Mouse (Mus musculus): ENCODE measurements at regions not wholly inside any gene's neighbourhood (a gene's known extent, or its start where the extent isn't known, plus 50 kb on each side); places are given as distances from the start of the nearest gene placed in this dataset.

DNA sequence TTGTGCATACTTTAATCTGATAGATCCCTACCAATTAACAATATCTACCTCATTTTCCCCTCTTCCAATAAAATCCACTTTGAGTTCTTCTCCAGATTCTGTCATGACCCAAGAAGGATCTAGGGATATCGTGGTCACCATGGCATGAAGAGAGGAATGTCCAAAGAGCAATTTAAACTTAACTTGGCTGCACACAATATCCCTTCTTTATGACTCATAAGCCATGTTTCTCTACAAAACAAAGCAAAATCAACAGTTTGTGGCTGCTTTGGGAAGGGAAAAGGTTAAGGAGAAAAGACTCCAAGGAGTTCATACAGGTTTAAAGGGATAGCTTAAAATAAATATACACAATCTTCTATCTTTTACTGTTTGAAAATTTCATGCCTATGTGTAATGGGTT lies 571.8 kb upstream of the Zeb2 start:
- no peak overlapping the region for H3K27ac ChIP-seq (ENCODE audit: insufficient read depth, low read length)
- no peaks in the 10 kb centered on the region for H3K36me3 ChIP-seq (ENCODE audit: control insufficient read depth, insufficient read depth, low read length, poor library complexity, severe bottlenecking)

DNA sequence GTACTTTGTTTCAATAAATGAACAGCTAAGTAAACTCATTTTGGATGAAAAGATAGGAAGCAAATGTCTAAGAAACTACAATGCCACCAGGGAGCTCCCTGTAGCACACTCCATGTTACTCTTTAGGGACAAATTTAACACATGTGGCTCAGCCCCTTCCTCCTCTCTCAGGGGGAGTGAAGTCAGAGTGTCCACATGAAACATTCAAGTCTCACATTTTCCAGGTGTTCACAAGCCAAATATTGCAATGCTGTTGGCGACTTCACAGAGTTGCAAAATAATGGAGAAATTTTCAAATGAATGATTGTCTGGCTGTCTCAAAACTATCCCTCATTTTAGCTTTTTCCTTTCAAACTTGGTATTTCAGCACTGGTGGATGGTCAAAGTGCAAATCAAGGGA lies 564.1 kb upstream of the Zeb2 start:
- TF ChIP-seq POLR2A (IDR thresholded peaks at IDR 0.05; ENCODE audit: insufficient read depth, low read length): no peak
- Histone ChIP-seq H3K9me3 (replicated peaks; ENCODE audit: control insufficient read depth, insufficient read depth, low read length, poor library complexity, severe bottlenecking) (no peaks in the 10 kb centered on the region), H3K9ac (ENCODE audit: low read depth, poor library complexity, severe bottlenecking) (no peak overlapping the region), H3K36me3 (ENCODE audit: control insufficient read depth, insufficient read depth, low read length, poor library complexity, severe bottlenecking) (no peaks in the 10 kb centered on the region), H3K4me1 (ENCODE audit: control insufficient read depth, insufficient read depth, low read length) (no peaks in the 10 kb centered on the region), H3K27me3 (ENCODE audit: control insufficient read depth, insufficient read depth, low read length, poor library complexity, severe bottlenecking) (no peaks in the 10 kb centered on the region), H3K27ac (ENCODE audit: insufficient read depth, low read length) (no peak overlapping the region), H3K4me3 (ENCODE audit: low read depth, low read length) (no peak overlapping the region)

More for the DNA sequence above, 571.8 kb upstream of the Zeb2 start:
- no peaks in the 10 kb centered on the region for H3K9me3 ChIP-seq (replicated peaks; ENCODE audit: control insufficient read depth, insufficient read depth, low read length, poor library complexity, severe bottlenecking)
- no peak for TF ChIP-seq POLR2A (IDR thresholded peaks at IDR 0.05; ENCODE audit: insufficient read depth, low read length)
- no peak for TF ChIP-seq EP300 (IDR thresholded peaks at IDR 0.05; ENCODE audit: insufficient read depth, low read depth, low read length)
- no peak for TF ChIP-seq CTCF (IDR thresholded peaks at IDR 0.05; ENCODE audit: low read depth, low read length)
- H3K4me1 ChIP-seq (ENCODE audit: control insufficient read depth, insufficient read depth, low read length): no peaks in the 10 kb centered on the region
- H3K9ac ChIP-seq (ENCODE audit: low read depth, poor library complexity, severe bottlenecking): no peak overlapping the region
- no peak overlapping the region for H3K4me3 ChIP-seq (ENCODE audit: low read depth, low read length)
- no peaks in the 10 kb centered on the region; the same call in 1 of the 2 replicates for H3K27me3 ChIP-seq (ENCODE audit: control insufficient read depth, insufficient read depth, low read length, poor library complexity, severe bottlenecking)

DNA sequence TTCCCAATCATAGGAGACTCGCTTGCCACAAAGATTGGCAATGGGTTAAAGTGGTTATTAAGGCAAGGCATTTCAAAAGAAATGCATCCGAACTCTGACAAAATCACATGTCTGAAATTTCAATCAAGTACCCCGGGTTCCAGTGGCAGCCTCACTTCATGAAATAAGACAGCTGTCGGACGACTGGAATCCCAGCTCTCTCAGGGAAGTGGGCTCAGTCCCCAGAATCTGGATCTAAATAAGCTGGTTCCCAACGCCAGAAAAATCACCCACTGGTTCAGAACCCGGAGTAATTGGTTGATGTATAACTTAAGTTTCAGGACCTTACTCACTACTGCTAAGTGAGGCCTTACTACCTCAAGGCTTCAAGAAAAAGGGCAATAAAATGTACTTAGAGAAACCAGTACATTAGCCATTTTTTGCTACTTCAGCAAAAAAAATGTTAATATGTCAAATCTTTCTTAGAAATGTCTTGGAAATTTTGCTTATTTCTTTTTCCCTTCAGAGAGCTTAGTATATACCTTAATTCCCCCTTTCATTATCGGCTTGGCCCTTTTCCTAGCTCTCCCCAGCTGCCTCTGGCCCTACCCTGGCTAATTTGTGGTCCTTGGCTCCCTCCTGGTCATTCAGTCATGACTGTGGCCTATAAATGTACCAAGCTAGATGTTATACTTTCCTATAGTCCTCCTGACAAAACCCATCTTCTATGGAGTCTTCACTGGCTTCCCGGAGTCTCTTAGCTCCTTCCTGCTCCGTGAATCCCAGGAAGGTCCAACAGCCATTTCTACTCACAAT lies 562.1 kb upstream of the Zeb2 start:
- Histone ChIP-seq H3K27me3 (ENCODE audit: control insufficient read depth, insufficient read depth, low read length, poor library complexity, severe bottlenecking) (no peaks in the 10 kb centered on the region), H3K27ac (ENCODE audit: insufficient read depth, low read length) (no peak overlapping the region), H3K4me3 (ENCODE audit: low read depth, low read length) (no peak overlapping the region), H3K36me3 (ENCODE audit: control insufficient read depth, insufficient read depth, low read length, poor library complexity, severe bottlenecking) (no peaks in the 10 kb centered on the region), H3K9ac (ENCODE audit: low read depth, poor library complexity, severe bottlenecking) (no peak overlapping the region), H3K9me3 (replicated peaks; ENCODE audit: control insufficient read depth, insufficient read depth, low read length, poor library complexity, severe bottlenecking) (no peaks in the 10 kb centered on the region), H3K4me1 (ENCODE audit: control insufficient read depth, insufficient read depth, low read length) (no peaks in the 10 kb centered on the region)
- TF ChIP-seq EP300 (IDR thresholded peaks at IDR 0.05; ENCODE audit: insufficient read depth, low read depth, low read length) (no peak), POLR2A (IDR thresholded peaks at IDR 0.05; ENCODE audit: insufficient read depth, low read length) (no peak), CTCF (IDR thresholded peaks at IDR 0.05; ENCODE audit: low read depth, low read length) (no peak)

DNA sequence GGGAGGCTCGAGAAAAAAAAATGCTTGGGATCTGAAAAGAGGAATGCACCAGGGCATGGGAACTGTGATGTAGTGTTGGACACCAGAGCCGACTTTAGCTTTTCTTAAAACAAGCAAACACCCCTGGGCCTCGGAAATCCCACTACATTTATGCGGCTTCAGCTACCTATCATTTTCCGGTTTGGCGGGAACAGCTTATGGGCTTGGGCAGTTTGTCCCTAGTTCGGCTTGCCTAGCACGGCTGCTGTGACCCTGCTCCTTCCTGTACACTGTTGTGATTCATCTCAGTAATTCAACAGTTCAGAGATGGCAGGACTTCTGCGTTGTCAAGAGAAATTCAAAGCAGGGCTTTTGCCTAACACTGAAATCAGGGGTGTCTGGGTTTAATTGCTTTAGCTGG lies 561.5 kb upstream of the Zeb2 start:
- no peaks in the 10 kb centered on the region for H3K4me1 ChIP-seq (ENCODE audit: control insufficient read depth, insufficient read depth, low read length)
- H3K9me3 ChIP-seq (replicated peaks; ENCODE audit: control insufficient read depth, insufficient read depth, low read length, poor library complexity, severe bottlenecking): no peaks in the 10 kb centered on the region
- no peak overlapping the region for H3K9ac ChIP-seq (ENCODE audit: low read depth, poor library complexity, severe bottlenecking)
- no peaks in the 10 kb centered on the region for H3K36me3 ChIP-seq (ENCODE audit: control insufficient read depth, insufficient read depth, low read length, poor library complexity, severe bottlenecking)
- no peak overlapping the region for H3K27ac ChIP-seq (ENCODE audit: insufficient read depth, low read length)
- no peaks in the 10 kb centered on the region for H3K27me3 ChIP-seq (ENCODE audit: control insufficient read depth, insufficient read depth, low read length, poor library complexity, severe bottlenecking)
- TF ChIP-seq EP300 (IDR thresholded peaks at IDR 0.05; ENCODE audit: insufficient read depth, low read depth, low read length) (no peak), POLR2A (IDR thresholded peaks at IDR 0.05; ENCODE audit: insufficient read depth, low read length) (no peak), CTCF (IDR thresholded peaks at IDR 0.05; ENCODE audit: low read depth, low read length) (no peak)
- no peak overlapping the region for H3K4me3 ChIP-seq (ENCODE audit: low read depth, low read length)

DNA sequence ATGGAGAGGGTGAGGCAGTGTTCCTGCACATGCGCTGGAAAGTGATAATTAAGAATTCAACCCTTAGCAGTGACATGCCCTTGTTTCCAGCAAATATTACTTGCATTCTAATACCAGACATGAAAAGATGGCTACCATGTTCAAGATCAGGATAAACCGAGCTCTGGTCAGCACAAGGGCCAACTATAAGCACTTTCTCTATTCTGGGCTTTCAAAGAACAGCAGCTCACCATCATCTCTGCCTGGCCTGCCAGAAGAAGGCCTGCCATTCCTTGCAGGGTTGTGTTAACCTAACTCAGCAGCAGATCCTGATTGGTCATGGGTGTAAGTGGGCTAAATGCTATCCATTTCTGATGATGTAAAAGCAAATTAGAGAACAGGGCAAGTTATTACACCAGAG lies 558.6 kb upstream of the Zeb2 start:
- TF ChIP-seq CTCF (IDR thresholded peaks at IDR 0.05; ENCODE audit: low read depth, low read length) (no peak), POLR2A (IDR thresholded peaks at IDR 0.05; ENCODE audit: insufficient read depth, low read length) (no peak), EP300 (IDR thresholded peaks at IDR 0.05; ENCODE audit: insufficient read depth, low read depth, low read length) (no peak)
- H3K9me3 ChIP-seq (replicated peaks; ENCODE audit: control insufficient read depth, insufficient read depth, low read length, poor library complexity, severe bottlenecking): no peaks in the 10 kb centered on the region
- H3K4me3 ChIP-seq (ENCODE audit: low read depth, low read length): no peak overlapping the region
- H3K27me3 ChIP-seq (ENCODE audit: control insufficient read depth, insufficient read depth, low read length, poor library complexity, severe bottlenecking): no peaks in the 10 kb centered on the region
- H3K36me3 ChIP-seq (ENCODE audit: control insufficient read depth, insufficient read depth, low read length, poor library complexity, severe bottlenecking): no peaks in the 10 kb centered on the region
- no peak overlapping the region for H3K27ac ChIP-seq (ENCODE audit: insufficient read depth, low read length)
- no peaks in the 10 kb centered on the region for H3K4me1 ChIP-seq (ENCODE audit: control insufficient read depth, insufficient read depth, low read length)
- no peak overlapping the region for H3K9ac ChIP-seq (ENCODE audit: low read depth, poor library complexity, severe bottlenecking)

DNA sequence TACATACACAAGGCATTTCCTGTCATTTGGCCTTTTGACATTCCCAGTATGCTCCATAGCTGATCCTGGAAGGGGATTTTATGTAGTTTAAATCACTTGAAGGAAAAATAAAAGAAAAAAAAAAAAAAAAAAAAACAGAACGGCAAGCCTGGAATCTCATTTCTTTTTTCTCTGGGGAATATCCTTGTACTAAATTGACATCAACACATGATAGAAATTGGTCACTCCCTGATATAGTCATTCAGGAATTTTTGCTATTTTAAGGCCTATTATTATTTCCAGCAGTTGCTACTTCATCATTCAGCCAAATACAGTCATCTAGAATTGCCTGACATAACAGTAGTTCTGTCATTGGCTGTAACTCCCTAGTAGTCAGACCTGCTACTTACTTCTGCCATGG lies 538.8 kb upstream of the Zeb2 start:
- Histone ChIP-seq H3K4me1 (ENCODE audit: control insufficient read depth, insufficient read depth, low read length) (no peaks in the 10 kb centered on the region), H3K27me3 (ENCODE audit: control insufficient read depth, insufficient read depth, low read length, poor library complexity, severe bottlenecking) (no peaks in the 10 kb centered on the region), H3K27ac (ENCODE audit: insufficient read depth, low read length) (no peak overlapping the region), H3K36me3 (ENCODE audit: control insufficient read depth, insufficient read depth, low read length, poor library complexity, severe bottlenecking) (no peaks in the 10 kb centered on the region), H3K9me3 (replicated peaks; ENCODE audit: control insufficient read depth, insufficient read depth, low read length, poor library complexity, severe bottlenecking) (no peaks in the 10 kb centered on the region), H3K9ac (ENCODE audit: low read depth, poor library complexity, severe bottlenecking) (no peak overlapping the region), H3K4me3 (ENCODE audit: low read depth, low read length) (no peak overlapping the region)
- no peak for TF ChIP-seq POLR2A (IDR thresholded peaks at IDR 0.05; ENCODE audit: insufficient read depth, low read length)
- no peak for TF ChIP-seq CTCF (IDR thresholded peaks at IDR 0.05; ENCODE audit: low read depth, low read length)
- no peak for TF ChIP-seq EP300 (IDR thresholded peaks at IDR 0.05; ENCODE audit: insufficient read depth, low read depth, low read length)
